Mouse (Mus musculus) hematopoietic stem cell, adult 5-6 weeks (primary cell): ENCODE data around the gene Peg10. TPM values are rescaled to one million over a fixed set of nuclear protein-coding genes. Genes with fewer than 3 reads are reported as not detected.
A peak's percentile ranks its signal among the peaks of the same experiment; 100 is the strongest.

Source experiments
- ATAC-seq, 2 experiments: fragments of 125-278 bp in 1 of 2; replicated peaks in 1 of 2; 2 replicates each; pipeline ENCODE4 v1.8.0; 2016 to 2017; ENCODE audit warnings: inconsistent platforms in 2 of 2, mild to moderate bottlenecking in 2 of 2, moderate number of reproducible peaks in 2 of 2, low read depth in 1 of 2, moderate TSS enrichment in 1 of 2; ENCODE audit not compliant: low FRiP score in 2 of 2, poor library complexity in 2 of 2, severe bottlenecking in 2 of 2, insufficient read depth in 1 of 2, low TSS enrichment in 1 of 2
- total RNA-seq: library from RNA; stranded (forward); fragments of 172-1452, 232-1000 nt; gene quantifications from 2 replicates; pipeline ENCODE4 v1.2.3, GENCODE M21; 2017

Peg10 gene
- 0.05 and 0.19 TPM in 2 replicates for total RNA-seq

GRCm38 (mm10) chr6:4746696-4747439 is at the start of gene Peg10, which contains the start of gene Sgce:
Gene Peg10 (plus strand): TSS chr6:4747306.
Gene Sgce (minus strand): TSS chr6:4747207.
- ATAC-seq = peak; percentile 30 to 43; a peak in 3 of 4 replicates

- ATAC-seq = no peak
Measured at GRCm38 (mm10) chr6:4701641-4702040, 45.5 kb upstream of the Peg10 start.

- no peak for ATAC-seq
Measured at GRCm38 (mm10) chr6:4703908-4704307, 43.2 kb upstream of the Peg10 start.

DNA sequence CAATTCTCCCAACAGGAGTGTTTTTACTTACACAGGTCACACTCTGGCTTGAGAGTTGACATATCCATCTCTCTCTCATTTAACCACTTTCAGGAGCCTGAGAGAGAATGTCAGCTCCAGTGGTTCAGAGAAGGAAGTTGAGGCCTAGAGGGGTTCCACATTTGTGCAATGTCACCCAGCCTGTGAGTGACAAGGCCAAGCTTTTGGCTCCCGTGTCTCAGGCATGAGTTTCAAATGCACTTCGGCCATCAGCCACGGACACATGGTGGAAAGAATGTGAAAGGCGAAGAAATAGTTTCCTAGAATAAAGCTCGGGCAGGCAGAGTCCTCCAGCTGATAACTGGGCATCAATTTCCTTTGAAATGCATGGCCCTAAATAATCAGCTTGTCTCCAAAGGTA is 40.7 kb upstream of the Peg10 start:
- peak; percentile 84 to 91 for ATAC-seq

GRCm38 (mm10) chr6:4708971-4709370 is 38.1 kb upstream of the Peg10 start:
- ATAC-seq = no peak

DNA sequence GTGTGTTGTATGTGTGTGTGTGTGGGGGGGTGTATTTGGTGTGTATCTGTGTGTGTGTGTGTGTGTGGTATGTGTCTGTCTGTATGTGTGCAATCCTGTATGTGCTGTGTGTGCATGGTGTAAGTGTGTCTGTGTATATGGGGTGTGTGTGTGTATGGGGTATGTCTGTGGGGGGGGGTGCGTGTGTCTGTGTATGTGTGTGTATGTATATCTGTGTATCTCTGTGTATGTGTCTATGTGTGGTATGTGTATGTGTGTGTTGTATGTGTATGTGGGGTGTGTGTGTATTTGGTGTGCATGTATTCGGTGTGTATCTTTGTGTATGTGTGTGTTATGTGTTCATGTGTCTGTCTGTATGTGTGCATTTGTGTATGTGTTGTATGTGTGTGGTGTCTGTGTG is 30.9 kb upstream of the Peg10 start:
- ATAC-seq = no peak

DNA sequence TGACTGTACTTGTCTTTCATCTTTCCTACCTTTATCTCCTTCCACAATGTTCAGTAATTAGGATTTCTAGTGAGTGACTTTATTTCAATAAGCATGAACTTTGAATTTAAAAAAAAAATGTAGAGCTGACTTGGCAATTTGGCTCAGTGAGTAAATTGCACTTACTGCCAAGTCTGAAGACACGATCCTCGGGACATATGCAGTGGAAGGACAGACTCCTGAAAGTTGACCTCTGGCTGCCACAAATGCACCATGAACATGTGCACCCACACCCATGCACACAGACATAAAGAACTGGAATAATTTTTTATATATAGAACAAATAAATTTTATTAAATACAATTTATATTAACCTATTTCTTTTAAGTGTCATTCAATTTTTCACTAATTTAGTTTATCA is 29.8 kb upstream of the Peg10 start:
- no peak for ATAC-seq

- ATAC-seq = no peak
Measured at GRCm38 (mm10) chr6:4722142-4722541, 25.0 kb upstream of the Peg10 start.

GRCm38 (mm10) chr6:4722739-4723138 is 24.4 kb upstream of the Peg10 start:
- no peak for ATAC-seq

GRCm38 (mm10) chr6:4723998-4724757 is 22.9 kb upstream of the Peg10 start:
- ATAC-seq = no peak

GRCm38 (mm10) chr6:4728305-4728704 is 18.8 kb upstream of the Peg10 start:
- peak; percentile 59 to 60; a peak in 3 of 4 replicates for ATAC-seq

DNA sequence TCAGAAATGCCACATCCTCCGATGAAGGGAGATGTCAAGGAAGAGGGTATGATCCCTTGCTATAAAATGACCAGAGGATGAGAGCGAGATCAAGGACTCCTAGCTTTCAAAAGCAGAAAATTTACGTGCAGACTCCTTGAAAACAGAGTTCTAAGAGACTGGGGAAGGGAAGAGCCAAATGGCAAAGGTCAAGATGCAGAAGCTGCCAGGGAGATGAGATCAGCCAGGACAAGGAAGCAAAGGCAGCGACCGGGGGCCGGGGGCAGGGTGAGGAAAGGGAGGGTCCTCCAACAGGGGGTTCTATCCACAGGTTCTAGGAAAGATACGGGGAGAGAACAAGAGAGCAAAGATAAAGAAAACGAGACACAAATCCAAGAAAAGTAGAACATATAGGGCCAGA is 15.4 kb upstream of the Peg10 start:
- ATAC-seq = no peak

DNA sequence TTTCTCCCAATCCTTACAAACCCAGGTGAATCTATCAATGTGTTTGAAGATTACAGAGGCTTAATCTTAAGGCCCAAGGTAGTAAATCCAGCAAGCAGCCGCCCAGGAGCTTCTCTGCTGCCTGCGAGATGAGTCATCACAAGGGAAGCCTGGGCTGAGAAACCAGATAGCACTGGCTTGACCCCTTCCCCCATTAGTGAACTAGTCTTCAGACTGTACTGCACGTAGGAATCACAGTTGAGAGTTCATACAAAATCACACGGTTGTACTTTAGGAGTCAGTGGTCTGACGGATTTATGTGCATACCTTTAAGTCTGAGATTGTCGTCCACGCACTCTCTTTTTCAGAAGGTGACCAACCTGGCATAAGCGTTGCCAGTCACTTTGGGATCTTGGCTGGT is 13.9 kb upstream of the Peg10 start:
- ATAC-seq = no peak

DNA sequence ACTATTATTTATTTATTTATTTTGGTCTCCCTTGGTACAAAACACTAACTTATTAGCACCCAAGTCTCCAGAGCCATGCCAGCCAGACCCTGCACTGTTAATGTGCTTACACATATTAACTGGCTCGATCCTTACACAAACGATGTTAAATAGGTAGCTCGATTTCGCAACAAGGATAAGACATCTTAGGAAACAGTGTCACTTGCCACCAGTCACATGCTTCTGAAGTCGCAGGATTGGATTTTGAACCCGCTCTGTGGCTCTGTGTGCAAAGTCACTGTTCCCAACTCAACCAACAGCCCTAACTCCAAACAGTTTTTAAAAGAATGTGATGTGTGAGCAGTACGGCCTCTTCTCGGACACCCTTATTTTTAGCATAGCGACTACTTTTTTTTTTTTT is 10.7 kb upstream of the Peg10 start:
- ATAC-seq = no peak

DNA sequence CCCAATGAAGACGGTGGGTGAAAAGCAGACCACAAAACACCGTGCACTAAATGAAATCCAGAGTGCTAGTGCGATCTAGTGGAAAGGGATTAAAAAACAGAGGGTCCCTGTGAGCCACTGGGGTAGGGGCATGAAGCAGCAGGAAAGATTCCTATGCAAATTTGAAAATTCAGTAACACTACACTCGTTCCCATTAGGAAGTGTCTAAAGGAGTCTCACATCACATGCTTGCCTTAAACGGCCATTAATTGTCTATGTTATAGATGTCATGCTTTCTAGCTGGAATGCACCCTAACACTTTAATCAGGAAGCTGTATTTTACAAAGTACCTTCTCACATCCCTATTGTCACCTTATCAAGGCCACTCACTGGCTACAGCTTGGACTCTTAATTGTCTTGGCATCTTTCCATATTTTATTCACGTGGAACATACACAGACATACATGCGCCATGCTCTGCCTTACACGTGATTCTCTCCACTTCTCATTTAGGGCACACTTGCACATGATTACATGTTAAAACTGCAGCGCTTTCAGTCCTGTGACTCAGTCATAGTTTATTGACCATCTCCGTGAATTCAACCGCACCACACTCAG is 9.0 kb upstream of the Peg10 start:
- no peak for ATAC-seq

- no peak for ATAC-seq
Measured at GRCm38 (mm10) chr6:4738717-4739116, 8.4 kb upstream of the Peg10 start.

- ATAC-seq = no peak
Measured at GRCm38 (mm10) chr6:4739522-4740355, 7.4 kb upstream of the Peg10 start.
